ENCODE assay signal across 8 mouse cellular contexts in the genomic region with DNA sequence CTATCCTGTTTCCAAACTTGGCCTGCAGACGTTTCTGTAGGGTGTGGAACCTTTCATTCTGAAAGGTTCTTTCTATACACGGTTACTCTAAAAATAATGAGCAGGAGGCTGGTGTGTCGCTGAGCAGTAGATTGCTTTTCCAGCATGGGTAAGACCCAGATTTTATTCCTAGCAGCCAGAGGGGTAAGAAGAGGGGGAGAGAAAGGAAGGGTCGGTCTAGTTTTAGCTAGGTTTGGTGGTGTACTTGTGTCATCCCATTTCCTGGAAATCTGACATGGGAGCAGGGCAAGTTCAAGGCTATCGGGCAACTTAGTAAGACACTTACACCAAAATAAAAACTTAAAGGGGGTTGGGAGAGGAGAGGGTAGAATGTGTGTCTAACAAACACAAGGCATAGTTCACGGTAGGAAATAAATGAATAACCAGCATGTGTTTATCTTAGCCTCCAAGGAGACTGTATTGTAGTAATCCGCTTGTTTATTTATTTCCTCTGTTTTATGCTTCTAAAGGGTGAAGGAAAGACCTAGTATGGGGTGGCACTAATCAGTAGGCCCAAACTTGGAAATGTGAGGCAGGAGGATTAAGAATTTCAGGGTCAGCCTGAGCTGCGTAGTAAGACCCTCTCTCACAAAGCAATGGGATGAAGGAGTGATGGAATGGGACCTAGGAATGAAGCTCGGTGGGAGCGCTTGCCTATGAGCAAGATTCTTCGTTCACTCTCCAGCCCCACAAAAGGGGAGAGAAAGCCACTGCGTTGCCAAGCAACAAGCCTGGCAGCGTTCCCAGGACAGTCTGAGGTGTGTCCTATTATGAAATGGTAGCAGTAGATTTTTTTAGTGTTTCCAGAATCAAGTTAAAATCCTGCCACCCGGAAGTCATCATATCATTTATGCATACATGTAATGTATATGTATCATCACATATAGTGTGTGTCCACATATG. TPM values are rescaled to one million over a fixed set of nuclear protein-coding genes. Genes with fewer than 3 reads are reported as not detected.
DNase-seq lines count a peak whose midpoint lies in the region; ATAC-seq lines count a peak whose summit lies in the region.

No protein-coding gene starts in this region.

- H3K9ac ChIP-seq in neural tube, embryonic 13.5 days = no peak overlapping the region

- 0 out of 2 replicates have a peak, but pooled peaks cover 5% of the 10 kb centered on the region for H3K4me1 ChIP-seq in neural tube, embryonic 13.5 days (replicated peaks)

- intact Hi-C loops in heart, postnatal 14 days (cut with DNase I) = loop anchor here (10.0 kb wide), 1 partner anchor 155 kb away; no protein-coding TSS in a partner anchor

- peak; percentile 34; the same call in 1 of the 2 replicates for ATAC-seq in neural tube, embryonic 13.5 days (ENCODE audit: low read depth)
- 0 out of 2 replicates have a peak, but pooled peaks have one; percentile 33 for ATAC-seq in megakaryocyte-erythroid progenitor cell, adult 5-6 weeks (replicated peaks; ENCODE audit: low FRiP score, low TSS enrichment, poor library complexity, severe bottlenecking)

- no peaks in the 10 kb centered on the region; the same call in 1 of the 2 replicates for H3K27me3 ChIP-seq in neural tube, embryonic 13.5 days

- H3K9me3 ChIP-seq in neural tube, embryonic 13.5 days = no peaks in the 10 kb centered on the region

- no peak overlapping the region for H3K27ac ChIP-seq in neural tube, embryonic 13.5 days (replicated peaks)

- 77% methylated on average over 14 of the region's 14 CpGs for WGBS in neural tube, embryonic 13.5 days

- no peaks in the 10 kb centered on the region for H3K36me3 ChIP-seq in neural tube, embryonic 13.5 days

- DNase-seq in neural tube, embryonic 10.5 days (ENCODE audit: extremely low spot score, low spot score) = no peak
- peak; percentile 75 to 78 for DNase-seq in cerebellum, postnatal 10 days
- DNase-seq in heart, postnatal 14 days = peak; percentile 81 to 86
- peak; percentile 53 to 67 for DNase-seq in layer of hippocampus, postnatal 14 days (ENCODE audit: low spot score in 2 of 2)
- no peak for DNase-seq in thymus, postnatal 10 days (ENCODE audit: low spot score in 2 of 2)
- no peak for DNase-seq in c-Kit-positive CD71-positive TER-119-positive erythroid progenitor cells, embryonic 14.5 days (ENCODE audit: low spot score)

- no peak overlapping the region for H3K4me3 ChIP-seq in neural tube, embryonic 13.5 days

- H3K4me2 ChIP-seq in neural tube, embryonic 13.5 days = no peak overlapping the region

RNA-seq across cellular contexts. Expression of gene Nceh1, which starts 6.8 kb away (rescaled TPM):
- 6.5 and 7.0 TPM in 2 replicates for polyA plus RNA-seq in neural tube, embryonic 13.5 days (2015; fragmentation: Nextera tagmentation; extraction: Ambion mirVana)
- total RNA-seq in heart, postnatal 14 days (2021) = 100 to 1,000 TPM; 165 to 174 TPM
- 10 to 100 TPM; 93.7 to 95.0 TPM for total RNA-seq in layer of hippocampus, postnatal 14 days (2021)
- total RNA-seq in megakaryocyte-erythroid progenitor cell, adult 5-6 weeks (2014; fragmentation: Nextera tagmentation) = 4.3 and 8.4 TPM in 2 replicates
- 6.4 and 16.3 TPM in 2 replicates for total RNA-seq in megakaryocyte-erythroid progenitor cell, adult 5-6 weeks (2017)

RNA-seq across cellular contexts. Expression of gene Ect2, which starts 35.9 kb away (rescaled TPM):
- polyA plus RNA-seq in neural tube, embryonic 13.5 days (2015; fragmentation: Nextera tagmentation; extraction: Ambion mirVana) = 10.8 and 14.7 TPM in 2 replicates
- total RNA-seq in heart, postnatal 14 days (2021) = 1 to 10 TPM; 2.7 to 4.9 TPM
- 1 to 10 TPM; 1.8 to 2.6 TPM for total RNA-seq in layer of hippocampus, postnatal 14 days (2021)
- total RNA-seq in megakaryocyte-erythroid progenitor cell, adult 5-6 weeks (2014; fragmentation: Nextera tagmentation) = 40.0 and 42.6 TPM in 2 replicates
- total RNA-seq in megakaryocyte-erythroid progenitor cell, adult 5-6 weeks (2017) = 39.2 and 42.0 TPM in 2 replicates

Comparison
In these comparisons a context has a peak if more than half of its experiments do, and no peak if none do; other contexts are left out.
1. DNase-seq: peak in cerebellum, postnatal 10 days (2 of 2), heart, postnatal 14 days (2 of 2) and layer of hippocampus, postnatal 14 days (2 of 2); none in neural tube, embryonic 10.5 days (single experiment), thymus, postnatal 10 days (0 of 2) and c-Kit-positive CD71-positive TER-119-positive erythroid progenitor cells, embryonic 14.5 days (single experiment).
2. RNA of gene Nceh1, which starts 6.8 kb away (total RNA-seq): 165 to 174 TPM in heart, postnatal 14 days and 93.7 to 95.0 TPM in layer of hippocampus, postnatal 14 days; 4.3 to 16.3 TPM in megakaryocyte-erythroid progenitor cell, adult 5-6 weeks; every median in the first group is over 4 times any median in the second.
3. RNA of gene Ect2, which starts 35.9 kb away (total RNA-seq): 39.2 to 42.6 TPM in megakaryocyte-erythroid progenitor cell, adult 5-6 weeks; 2.7 to 4.9 TPM in heart, postnatal 14 days and 1.8 to 2.6 TPM in layer of hippocampus, postnatal 14 days; every median in the first group is over 4 times any median in the second.